Mouse (Mus musculus): ENCODE data around the gene Ndufb8.

GRCm38 (mm10) chr19:44554490-44554860, 765 bp downstream of the Ndufb8 start:
- no peak for TF ChIP-seq CTCF (IDR thresholded peaks at IDR 0.05; ENCODE audit: extremely low read depth, insufficient read length, insufficient replicate concordance, low read depth, low read length)
- no peak for TF ChIP-seq POLR2A (IDR thresholded peaks at IDR 0.05; ENCODE audit: low read depth, low read length)
